Mouse (Mus musculus) gastrocnemius, postnatal 25 days (tissue): ENCODE data around the gene Ttll3. TPM values are rescaled to one million over a fixed set of nuclear protein-coding genes. Genes with fewer than 3 reads are reported as not detected.

ENCODE experiments used
- DNase-seq: peaks from one replicate; pipeline ENCODE4 v3.0.0; 2022
- microRNA-seq, 2 experiments: library from miRNA; unstranded; fragments of <30 nt; microRNA quantifications; one replicate each; pipeline ENCODE4 v1.2.0; 2021; ENCODE audit warnings: borderline replicate concordance in 2 of 2
- total RNA-seq, 2 experiments: library from RNA; stranded (reverse); gene quantifications; 1 replicate in 1 of 2; 2 replicates in 1 of 2; pipeline ENCODE4 v1.2.3; 2021

Ttll3 gene
- total RNA-seq, 2 experiments from 2014 or later: 1.6 to 1.7 TPM

- DNase-seq: no peak
Measured at GRCm38 (mm10) chr6:113464040-113464439, 75.0 kb downstream of the Ttll3 start.

Small RNAs within 50 kb of the gene (microRNA-seq; reads per million reads assigned to microRNA genes)
- 0 reads per million in 2 experiments for gene Gm24387

Other genes starting within 250 kb of the Ttll3 start
- under 1 TPM; 0.38 to 0.54 TPM for gene Lhfpl4, start 193.9 kb upstream of the Ttll3 start, total RNA-seq
- 10 to 100 TPM; 13.2 to 14.5 TPM for gene Mtmr14, start 151.4 kb upstream of the Ttll3 start, total RNA-seq
- gene Cpne9, start 107.0 kb upstream of the Ttll3 start, total RNA-seq: not detected
- gene Brpf1, start 82.1 kb upstream of the Ttll3 start, total RNA-seq: 1 to 10 TPM; 7.8 to 8.3 TPM
- gene Ogg1, start 62.3 kb upstream of the Ttll3 start, total RNA-seq: 1 to 10 TPM; 4.0 to 6.0 TPM
- 10 to 100 TPM; 29.7 to 36.4 TPM for gene Camk1, start 45.3 kb upstream of the Ttll3 start, total RNA-seq
- gene Tada3, start 11.4 kb upstream of the Ttll3 start, total RNA-seq: 10 to 100 TPM; 14.0 to 14.4 TPM
- gene Arpc4, start 11.1 kb upstream of the Ttll3 start, total RNA-seq: 10 to 100 TPM; 48.4 to 55.3 TPM
- gene Rpusd3, start 30.1 kb downstream of the Ttll3 start, total RNA-seq: 1 to 10 TPM; 8.0 to 9.7 TPM
- 10 to 100 TPM in 1 of 2 experiments, 1 to 10 TPM in 1; 1.1 to 67.8 TPM for gene Cidec, start 46.5 kb downstream of the Ttll3 start, total RNA-seq
- gene Jagn1, start 53.3 kb downstream of the Ttll3 start, total RNA-seq: 10 to 100 TPM; 27.6 to 29.8 TPM
- gene Il17re, start 69.2 kb downstream of the Ttll3 start, total RNA-seq: under 1 TPM in 1 of 2 experiments, not detected in 1; 0.16 TPM
- 1 to 10 TPM; 6.0 to 8.0 TPM for gene Il17rc, start 82.2 kb downstream of the Ttll3 start, total RNA-seq
- 10 to 100 TPM; 39.3 to 50.6 TPM for gene Creld1, start 94.0 kb downstream of the Ttll3 start, total RNA-seq
- under 1 TPM in 1 of 2 experiments, not detected in 1; 0.08 TPM for gene Prrt3, start 112.7 kb downstream of the Ttll3 start, total RNA-seq
- gene Emc3, start 142.4 kb downstream of the Ttll3 start, total RNA-seq: 10 to 100 TPM; 50.3 to 66.7 TPM
- under 1 TPM; 0.41 to 0.56 TPM for gene Fancd2, start 142.4 kb downstream of the Ttll3 start, total RNA-seq
- not detected for gene Fancd2os, start 211.5 kb downstream of the Ttll3 start, total RNA-seq
- gene Brk1, start 215.5 kb downstream of the Ttll3 start, total RNA-seq: 10 to 100 TPM; 37.1 to 40.7 TPM
- gene Vhl, start 234.7 kb downstream of the Ttll3 start, total RNA-seq: 1 to 10 TPM; 4.4 to 6.2 TPM
- gene Irak2, start 249.2 kb downstream of the Ttll3 start, total RNA-seq: 1 to 10 TPM; 3.0 to 4.7 TPM